In genomic region chr6:36858258-36859041, GRCm38 (mm10) we compare ENCODE assay signal across 13 mouse cellular contexts. TPM values are rescaled to one million over a fixed set of nuclear protein-coding genes. Genes with fewer than 3 reads are reported as not detected.
DNase-seq lines count a peak whose midpoint lies in the region; ATAC-seq and TF ChIP-seq lines count a peak whose summit lies in the region.
"Had no signal": no experiment of that assay in that cellular context is flagged by ENCODE, and none has a peak within 500 bp of the region (broad histone marks: within the 10 kb centered on the region; RNA-seq: fewer than 3 reads in every experiment).

No protein-coding gene starts in this region.

- no peaks in the 10 kb centered on the region for H3K36me3 ChIP-seq in heart, embryonic 13.5 days
- no peaks in the 10 kb centered on the region for H3K36me3 ChIP-seq in forebrain, embryonic 16.5 days (ENCODE audit: control insufficient read depth, insufficient read depth)
- no peaks in the 10 kb centered on the region for H3K36me3 ChIP-seq in midbrain, embryonic 12.5 days
- H3K36me3 ChIP-seq: limb, embryonic 12.5 days had no signal

- no peak for TF ChIP-seq CTCF in cortical plate, adult 2 months (IDR thresholded peaks at IDR 0.05; ENCODE audit: extremely low read depth, insufficient read depth, low read length)

- 0 out of 2 replicates have a peak overlapping the region, but pooled peaks have one; percentile 33 for H3K27ac ChIP-seq in heart, embryonic 13.5 days (replicated peaks)
- peak overlapping the region; percentile 9; the same call in 1 of the 2 replicates for H3K27ac ChIP-seq in cortical plate, adult 2 months (ENCODE audit: insufficient read depth, low read length)
- peak overlapping the region; percentile 53 for H3K27ac ChIP-seq in forebrain, embryonic 16.5 days (ENCODE audit: low read length)
- H3K27ac ChIP-seq in midbrain, embryonic 12.5 days (replicated peaks): peak overlapping the region; percentile 82
- H3K27ac ChIP-seq: limb, embryonic 12.5 days had no signal

- H3K4me3 ChIP-seq in heart, embryonic 13.5 days: no peak overlapping the region
- H3K4me3 ChIP-seq in cortical plate, adult 2 months (ENCODE audit: insufficient read depth, low read length): no peak overlapping the region
- no peak overlapping the region for H3K4me3 ChIP-seq in forebrain, embryonic 16.5 days (replicated peaks; ENCODE audit: low read length)
- no peak overlapping the region for H3K4me3 ChIP-seq in midbrain, embryonic 12.5 days
- H3K4me3 ChIP-seq: limb, embryonic 12.5 days had no signal

- WGBS in heart, embryonic 13.5 days: 83% methylated on average over 3 of the region's 3 CpGs
- 28% methylated on average over 3 of the region's 3 CpGs for WGBS in forebrain, embryonic 16.5 days
- WGBS in midbrain, embryonic 12.5 days: 28% methylated on average over 3 of the region's 3 CpGs

- H3K27me3 ChIP-seq in heart, embryonic 13.5 days (replicated peaks): no peaks in the 10 kb centered on the region
- no peaks in the 10 kb centered on the region for H3K27me3 ChIP-seq in forebrain, embryonic 16.5 days (replicated peaks; ENCODE audit: control insufficient read depth, insufficient read depth, low read length)
- H3K27me3 ChIP-seq in midbrain, embryonic 12.5 days: no peaks in the 10 kb centered on the region
- H3K27me3 ChIP-seq: limb, embryonic 12.5 days had no signal

- intact Hi-C loops in heart, postnatal 10 days (cut with DNase I): no loop called here

- no peak overlapping the region for H3K9ac ChIP-seq in heart, embryonic 13.5 days
- no peak overlapping the region for H3K9ac ChIP-seq in forebrain, embryonic 16.5 days (replicated peaks; ENCODE audit: low read depth, low read length)
- no peak overlapping the region for H3K9ac ChIP-seq in midbrain, embryonic 12.5 days (replicated peaks)
- H3K9ac ChIP-seq: limb, embryonic 12.5 days had no signal

- no peak for TF ChIP-seq POLR2A in cortical plate, adult 2 months (IDR thresholded peaks at IDR 0.05; ENCODE audit: extremely low read depth, insufficient read depth, low read length)

- H3K9me3 ChIP-seq in heart, embryonic 13.5 days: no peaks in the 10 kb centered on the region
- H3K9me3 ChIP-seq in forebrain, embryonic 16.5 days (ENCODE audit: control insufficient read depth, low read length): no peaks in the 10 kb centered on the region
- H3K9me3 ChIP-seq in midbrain, embryonic 12.5 days: no peaks in the 10 kb centered on the region
- H3K9me3 ChIP-seq: limb, embryonic 12.5 days had no signal

- H3K4me1 ChIP-seq in heart, embryonic 13.5 days: no peaks in the 10 kb centered on the region
- no peaks in the 10 kb centered on the region for H3K4me1 ChIP-seq in cortical plate, adult 2 months (ENCODE audit: control insufficient read depth, insufficient read depth, low read length)
- no peaks in the 10 kb centered on the region; the same call in none of the 2 replicates for H3K4me1 ChIP-seq in forebrain, embryonic 16.5 days (replicated peaks; ENCODE audit: control insufficient read depth, insufficient read depth, low read length)
- H3K4me1 ChIP-seq in midbrain, embryonic 12.5 days: peaks cover 16% of the 10 kb centered on the region

- no peak for ATAC-seq in heart, embryonic 13.5 days (ENCODE audit: extremely low read depth, insufficient number of reproducible peaks, low FRiP score, low TSS enrichment)
- peak; percentile 59 for ATAC-seq in forebrain, embryonic 16.5 days
- ATAC-seq in midbrain, embryonic 12.5 days (ENCODE audit: low FRiP score, low read depth): peak; percentile 70
- ATAC-seq in activated CD4-positive, CD25-positive, alpha-beta regulatory T cell, adult 4 months: no peak

- no peak overlapping the region for H3K4me2 ChIP-seq in heart, embryonic 13.5 days
- H3K4me2 ChIP-seq in forebrain, embryonic 16.5 days (ENCODE audit: low read length): no peak overlapping the region
- H3K4me2 ChIP-seq in midbrain, embryonic 12.5 days (replicated peaks): no peak overlapping the region
- H3K4me2 ChIP-seq: limb, embryonic 12.5 days had no signal

- DNase-seq in heart, postnatal 10 days: no peak
- no peak for DNase-seq in urinary bladder, postnatal 25 days (ENCODE audit: low spot score)
- DNase-seq in cerebellum, postnatal 4 days (ENCODE audit: low spot score in 2 of 2): no peak
- DNase-seq: cerebellum, adult 9-11 months; gastrocnemius, postnatal 10 days; kidney, adult 11 months; right cerebral cortex, postnatal 14 days had no signal

RNA-seq across cellular contexts. Expression of gene Ptn, which starts 48.4 kb away (rescaled TPM):
- polyA plus RNA-seq in heart, embryonic 13.5 days (2015; fragmentation: Nextera tagmentation; extraction: Ambion mirVana): 328 and 358 TPM in 2 replicates
- total RNA-seq in heart, postnatal 10 days (2021): 10 to 100 TPM; 51.2 to 60.1 TPM
- 446 and 493 TPM in 2 replicates for polyA plus RNA-seq in cortical plate, adult 2 months (2012; rRNA removed)
- 472 and 585 TPM in 2 replicates for polyA plus RNA-seq in forebrain, embryonic 16.5 days (2015; fragmentation: Nextera tagmentation; extraction: Ambion mirVana)
- 317 and 363 TPM in 2 replicates for polyA plus RNA-seq in midbrain, embryonic 12.5 days (2016; fragmentation: Nextera tagmentation; extraction: Ambion mirVana)
- not detected for polyA plus RNA-seq in activated CD4-positive, CD25-positive, alpha-beta regulatory T cell, adult 4 months (2017; shearing (Covaris generic))

Comparison
In these comparisons a context has a peak if more than half of its experiments do, and no peak if none do; other contexts are left out.
1. ATAC-seq: peak in forebrain, embryonic 16.5 days (single experiment) and midbrain, embryonic 12.5 days (single experiment); none in heart, embryonic 13.5 days (single experiment) and activated CD4-positive, CD25-positive, alpha-beta regulatory T cell, adult 4 months (single experiment).
2. H3K27ac ChIP-seq: peak in every context shown above with its lines; median percentile 82 in midbrain, embryonic 12.5 days; 53 in forebrain, embryonic 16.5 days; 33 in heart, embryonic 13.5 days; 9 in cortical plate, adult 2 months.
3. RNA of gene Ptn, which starts 48.4 kb away (polyA plus RNA-seq): 446 to 493 TPM in cortical plate, adult 2 months, 472 to 585 TPM in forebrain, embryonic 16.5 days, 328 to 358 TPM in heart, embryonic 13.5 days and 317 to 363 TPM in midbrain, embryonic 12.5 days; not detected in activated CD4-positive, CD25-positive, alpha-beta regulatory T cell, adult 4 months; every median in the first group is over 100 times any median in the second.